Mouse (Mus musculus) MEL (cell line): Measurements from ENCODE around the gene Iqcf3. TPM values are rescaled to one million over a fixed set of nuclear protein-coding genes. Genes with fewer than 3 reads are reported as not detected.

Source experiments
- DNase-seq: peaks from one replicate; pipeline ENCODE4 v3.0.0; 2011; ENCODE audit warnings: low read depth, low spot score
- H3K27ac ChIP-seq: 2 replicates; pipeline ENCODE4 v1.5.1; 2012; ENCODE audit warnings: low read depth, mild to moderate bottlenecking, control low read depth, low read length, moderate library complexity; ENCODE audit not compliant: control insufficient read depth
- H3K27me3 ChIP-seq, 2 experiments: fragments of 150-350 bp in 1 of 2; sonication (generic) in 1 of 2; 2 replicates each; pipeline ENCODE4 v1.6.1; 2012; ENCODE audit warnings: low read length in 2 of 2, mild to moderate bottlenecking in 2 of 2, improper control_type of control experiment in 1 of 2, moderate library complexity in 1 of 2; ENCODE audit not compliant: insufficient read depth in 2 of 2, control insufficient read depth in 1 of 2
- H3K36me3 ChIP-seq, 2 experiments: 2 replicates each; pipeline ENCODE4 v1.6.1; 2012 to 2014; ENCODE audit warnings: low read length in 2 of 2, improper control_type of control experiment in 1 of 2, inconsistent platforms in 1 of 2, mild to moderate bottlenecking in 1 of 2; ENCODE audit not compliant: insufficient read depth in 2 of 2, control insufficient read depth in 1 of 2
- H3K4me1 ChIP-seq, 2 experiments: fragments of 150-350 bp in 1 of 2; sonication (generic) in 1 of 2; 2 replicates each; pipeline ENCODE4 v1.6.1; 2012; ENCODE audit warnings: low read length in 2 of 2, improper control_type of control experiment in 1 of 2, mild to moderate bottlenecking in 1 of 2; ENCODE audit not compliant: insufficient read depth in 2 of 2, control insufficient read depth in 1 of 2
- H3K4me3 ChIP-seq, 2 experiments: fragments of 150-350 bp in 1 of 2; sonication (generic) in 1 of 2; 2 replicates each; pipeline ENCODE4 v1.5.1; 2012; ENCODE audit warnings: low read depth in 2 of 2, low read length in 2 of 2, mild to moderate bottlenecking in 2 of 2, moderate library complexity in 2 of 2, control low read depth in 1 of 2, improper control_type of control experiment in 1 of 2; ENCODE audit not compliant: control insufficient read depth in 1 of 2, insufficient read depth in 1 of 2
- H3K79me2 ChIP-seq: 2 replicates; pipeline ENCODE4 v1.6.1; 2012; ENCODE audit warnings: mild to moderate bottlenecking, low read length, moderate library complexity; ENCODE audit not compliant: control insufficient read depth, poor library complexity, insufficient read depth
- H3K9ac ChIP-seq: 2 replicates; pipeline ENCODE4 v1.6.1; 2012; ENCODE audit warnings: low read depth, mild to moderate bottlenecking, control low read depth, low read length, moderate library complexity; ENCODE audit not compliant: control insufficient read depth, poor library complexity, severe bottlenecking
- H3K9me3 ChIP-seq: fragments of 150-350 bp; sonication (generic); replicated peaks from 2 replicates; pipeline ENCODE4 v1.6.1; 2012; ENCODE audit warnings: mild to moderate bottlenecking, low read length, improper control_type of control experiment, moderate library complexity; ENCODE audit not compliant: insufficient read depth
- BHLHE40 ChIP-seq: IDR thresholded peaks from 2 replicates; pipeline ENCODE4 v1.6.1; 2012; ENCODE audit warnings: low read depth, mild to moderate bottlenecking, inconsistent platforms, low read length, improper control_type of control experiment, borderline replicate concordance
- CHD1 ChIP-seq: IDR thresholded peaks from 2 replicates; pipeline ENCODE4 v1.6.1; 2012; ENCODE audit warnings: low read depth, mild to moderate bottlenecking, inconsistent platforms, low read length, improper control_type of control experiment
- CHD2 ChIP-seq: IDR thresholded peaks from 2 replicates; pipeline ENCODE4 v1.6.1; 2011; ENCODE audit warnings: low read length, improper control_type of control experiment
- EP300 ChIP-seq, 2 experiments: IDR thresholded peaks; 2 replicates each; pipeline ENCODE4 v1.6.1; 2011; ENCODE audit warnings: improper control_type of control experiment in 2 of 2, low read length in 2 of 2, low read depth in 1 of 2, mild to moderate bottlenecking in 1 of 2
- KAT2A ChIP-seq: conservative IDR thresholded peaks from 2 replicates; pipeline ENCODE4 v1.6.1; 2012; ENCODE audit warnings: low read depth, low read length, improper control_type of control experiment, inconsistent platforms
- MAFK ChIP-seq: IDR thresholded peaks from 2 replicates; pipeline ENCODE4 v1.6.1; 2011; ENCODE audit warnings: low read depth, mild to moderate bottlenecking, low read length, improper control_type of control experiment, borderline replicate concordance
- MAX ChIP-seq: IDR thresholded peaks from 2 replicates; pipeline ENCODE4 v1.6.1; 2011; ENCODE audit warnings: low read length, improper control_type of control experiment
- MAZ ChIP-seq: IDR thresholded peaks from 2 replicates; pipeline ENCODE4 v1.6.1; 2012; ENCODE audit warnings: low read depth, mild to moderate bottlenecking, inconsistent platforms, low read length, improper control_type of control experiment
- MEF2A ChIP-seq: IDR thresholded peaks from 2 replicates; pipeline ENCODE4 v1.6.1; 2014; ENCODE audit warnings: low read depth, mild to moderate bottlenecking, inconsistent platforms, low read length, improper control_type of control experiment; ENCODE audit not compliant: poor library complexity, insufficient replicate concordance, severe bottlenecking; ENCODE audit errors: extremely low read depth
- MYC ChIP-seq: IDR thresholded peaks from 2 replicates; pipeline ENCODE4 v1.6.1; 2011; ENCODE audit warnings: low read depth, mild to moderate bottlenecking, low read length, improper control_type of control experiment, moderate library complexity
- NELFE ChIP-seq: IDR thresholded peaks from 2 replicates; pipeline ENCODE4 v1.6.1; 2011; ENCODE audit warnings: low read depth, low read length, improper control_type of control experiment
- POLR2A ChIP-seq, 2 experiments: IDR thresholded peaks; 2 replicates each; pipeline ENCODE4 v1.6.1; 2011 to 2012; ENCODE audit warnings: low read length in 2 of 2, mild to moderate bottlenecking in 2 of 2, control low read depth in 1 of 2, improper control_type of control experiment in 1 of 2, low read depth in 1 of 2, moderate library complexity in 1 of 2; ENCODE audit not compliant: control insufficient read depth in 1 of 2, insufficient read depth in 1 of 2, poor library complexity in 1 of 2
- POLR2AphosphoS2 ChIP-seq: IDR thresholded peaks from 2 replicates; pipeline ENCODE4 v1.6.1; 2011; ENCODE audit warnings: low read length, improper control_type of control experiment
- POLR2AphosphoS5 ChIP-seq: IDR thresholded peaks from 2 replicates; pipeline ENCODE4 v1.6.1; 2012; ENCODE audit warnings: low read depth, borderline replicate concordance, mild to moderate bottlenecking, inconsistent platforms, low read length, moderate library complexity, mixed read lengths
- RAD21 ChIP-seq: IDR thresholded peaks from 2 replicates; pipeline ENCODE4 v1.6.1; 2011; ENCODE audit warnings: mild to moderate bottlenecking, low read depth, low read length, improper control_type of control experiment
- TAL1 ChIP-seq: IDR thresholded peaks from 2 replicates; pipeline ENCODE4 v1.6.1; 2012; ENCODE audit warnings: mild to moderate bottlenecking, inconsistent platforms, low read length, moderate library complexity, mixed read lengths
- TBP ChIP-seq: IDR thresholded peaks from 2 replicates; pipeline ENCODE4 v1.8.0; 2011; ENCODE audit warnings: low read depth, low read length, improper control_type of control experiment
- USF2 ChIP-seq, 2 experiments: IDR thresholded peaks; 2 replicates each; pipeline ENCODE4 v1.6.1; 2011 to 2012; ENCODE audit warnings: improper control_type of control experiment in 2 of 2, low read length in 2 of 2, borderline replicate concordance in 1 of 2, inconsistent platforms in 1 of 2, low read depth in 1 of 2, mild to moderate bottlenecking in 1 of 2; ENCODE audit not compliant: insufficient read depth in 1 of 2
- ZKSCAN1 ChIP-seq: IDR thresholded peaks from 2 replicates; pipeline ENCODE4 v1.6.1; 2012; ENCODE audit warnings: low read depth, mild to moderate bottlenecking, inconsistent platforms, low read length, improper control_type of control experiment, moderate library complexity
- ZNF384 ChIP-seq: IDR thresholded peaks from 2 replicates; pipeline ENCODE4 v1.6.1; 2012; ENCODE audit warnings: low read depth, mild to moderate bottlenecking, inconsistent platforms, low read length, improper control_type of control experiment
- polyA plus RNA-seq, 2 experiments: library from polyadenylated mRNA; stranded (reverse) in 1 of 2; unstranded in 1 of 2; fragments of >175 nt in 1 of 2; fragments of >200 nt in 1 of 2; gene quantifications; 2 replicates each; pipeline versions ENCODE4 v1.2.1 to v1.2.4; 2012; ENCODE audit warnings: low replicate concordance in 2 of 2, low read depth in 1 of 2; ENCODE audit not compliant: insufficient read length in 2 of 2, insufficient read depth in 1 of 2, missing spikeins in 1 of 2
- total RNA-seq: library from RNA; depleted of rRNA; stranded (reverse); fragments of 300-350 nt; gene quantifications from 2 replicates; pipeline ENCODE4 v1.2.3, GENCODE M21; 2012

Gene Iqcf3
- total and polyA plus RNA-seq, 3 experiments, result not detected

GRCm38 (mm10) chr9:106460401-106461025, 100.9 kb downstream of the Iqcf3 start:
- Histone ChIP-seq H3K79me2 (no peaks in the 10 kb centered on the region), H3K36me3 (no peaks in the 10 kb centered on the region), H3K9ac (no peak overlapping the region), H3K27ac (no peak overlapping the region), H3K4me1 (no peaks in the 10 kb centered on the region), H3K9me3 (no peaks in the 10 kb centered on the region), H3K27me3 (no peaks in the 10 kb centered on the region), H3K4me3 (no peak overlapping the region)
- TF ChIP-seq POLR2A (IDR thresholded peaks at IDR 0.05; ENCODE audit: control insufficient read depth in 1 of 2, insufficient read depth in 1 of 2, low read depth in 1 of 2, low read length in 2 of 2, poor library complexity in 1 of 2) (no peak), TAL1 (no peak)
- no peak for DNase-seq

- DNase-seq, result no peak
- Histone ChIP-seq H3K9ac (no peak overlapping the region), H3K9me3 (no peaks in the 10 kb centered on the region), H3K4me1 (no peaks in the 10 kb centered on the region), H3K4me3 (no peak overlapping the region), H3K27ac (no peak overlapping the region), H3K79me2 (no peaks in the 10 kb centered on the region), H3K27me3 (no peaks in the 10 kb centered on the region), H3K36me3 (no peaks in the 10 kb centered on the region)
- TF ChIP-seq MAFK (no peak), USF2 (IDR thresholded peaks at IDR 0.05; ENCODE audit: borderline replicate concordance in 1 of 2, insufficient read depth in 1 of 2, low read depth in 1 of 2, low read length in 2 of 2) (no peak), MYC (no peak), MAZ (no peak), MEF2A (no peak), ZNF384 (no peak), ZKSCAN1 (no peak), CHD2 (no peak), BHLHE40 (no peak), EP300 (IDR thresholded peaks at IDR 0.05; ENCODE audit: low read depth in 1 of 2, low read length in 2 of 2) (no peak), POLR2AphosphoS2 (no peak), POLR2A (IDR thresholded peaks at IDR 0.05; ENCODE audit: control insufficient read depth in 1 of 2, insufficient read depth in 1 of 2, low read depth in 1 of 2, low read length in 2 of 2, poor library complexity in 1 of 2) (no peak), KAT2A (no peak), RAD21 (no peak), NELFE (no peak), CHD1 (no peak), POLR2AphosphoS5 (no peak), TBP (no peak), TAL1 (no peak), MAX (no peak)
Observed at GRCm38 (mm10) chr9:106459946-106460345, 101.5 kb downstream of the Iqcf3 start.
